8 mouse cellular contexts compared by ENCODE assay signal in the genomic region with DNA sequence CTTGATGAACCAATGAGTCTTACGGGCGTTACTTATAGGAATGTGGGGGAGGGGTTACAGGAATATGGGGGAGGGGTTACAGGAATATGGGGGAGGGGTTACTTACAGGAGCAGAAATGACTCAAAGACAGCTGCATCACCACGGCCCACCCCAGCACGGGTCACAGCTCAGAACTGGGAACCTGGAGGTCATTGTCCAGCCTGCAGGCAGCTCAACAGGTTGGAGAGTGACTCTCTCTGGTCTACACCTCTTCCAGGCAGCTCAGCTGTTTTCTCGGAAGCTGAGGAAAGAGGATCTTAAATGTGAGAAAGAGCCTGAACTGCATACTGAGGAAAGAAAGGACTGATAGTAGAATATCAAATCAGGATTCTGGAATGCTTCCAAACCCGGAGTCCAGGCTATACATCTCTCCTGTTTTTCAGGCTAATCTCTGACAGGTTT. TPM values are rescaled to one million over a fixed set of nuclear protein-coding genes. Genes with fewer than 3 reads are reported as not detected.
DNase-seq lines count a peak whose midpoint lies in the region; ATAC-seq lines count a peak whose summit lies in the region.

No protein-coding gene starts in this region.

- no peaks in the 10 kb centered on the region for H3K27me3 ChIP-seq in lung, embryonic 16.5 days (ENCODE audit: control insufficient read depth, insufficient read depth, low read depth, low read length)
- no peaks in the 10 kb centered on the region for H3K27me3 ChIP-seq in heart, embryonic 16.5 days (ENCODE audit: control insufficient read depth, insufficient read depth, low read length)
- no peaks in the 10 kb centered on the region for H3K27me3 ChIP-seq in limb, embryonic 13.5 days
- no peaks in the 10 kb centered on the region for H3K27me3 ChIP-seq in neural tube, embryonic 14.5 days (ENCODE audit: control insufficient read depth, insufficient read depth, low read length)

- peaks cover 5% of the 10 kb centered on the region; the same call in 1 of the 2 replicates for H3K4me1 ChIP-seq in lung, embryonic 16.5 days (replicated peaks; ENCODE audit: control insufficient read depth, insufficient read depth, low read length)
- H3K4me1 ChIP-seq in heart, embryonic 16.5 days (ENCODE audit: control insufficient read depth, insufficient read depth, low read length), result peaks cover 10% of the 10 kb centered on the region
- H3K4me1 ChIP-seq in limb, embryonic 13.5 days, result peaks cover 6% of the 10 kb centered on the region; the same call in 1 of the 2 replicates
- H3K4me1 ChIP-seq in neural tube, embryonic 14.5 days (ENCODE audit: control insufficient read depth, insufficient read depth, low read length), result no peaks in the 10 kb centered on the region; the same call in 1 of the 2 replicates

- no peaks in the 10 kb centered on the region for H3K36me3 ChIP-seq in lung, embryonic 16.5 days (ENCODE audit: control insufficient read depth, insufficient read depth, low read length)
- no peaks in the 10 kb centered on the region for H3K36me3 ChIP-seq in heart, embryonic 16.5 days (ENCODE audit: control insufficient read depth, insufficient read depth)
- H3K36me3 ChIP-seq in limb, embryonic 13.5 days, result no peaks in the 10 kb centered on the region
- no peaks in the 10 kb centered on the region for H3K36me3 ChIP-seq in neural tube, embryonic 14.5 days (ENCODE audit: control insufficient read depth, insufficient read depth, low read length)

- H3K27ac ChIP-seq in lung, embryonic 16.5 days (ENCODE audit: low read length), result peak overlapping the region; percentile 74
- peak overlapping the region; percentile 87 for H3K27ac ChIP-seq in heart, embryonic 16.5 days (ENCODE audit: low read length)
- H3K27ac ChIP-seq in limb, embryonic 13.5 days, result peak overlapping the region; percentile 89
- H3K27ac ChIP-seq in neural tube, embryonic 14.5 days (ENCODE audit: low read depth, low read length), result peak overlapping the region; percentile 85

- no peak for DNase-seq in lung, postnatal 25 days (ENCODE audit: low spot score)
- DNase-seq in cerebellum, postnatal 25 days, result peak; percentile 34 to 43
- no peak for DNase-seq in urinary bladder, postnatal 4 days (ENCODE audit: low spot score in 2 of 2)

- H3K9me3 ChIP-seq in lung, embryonic 16.5 days (ENCODE audit: control insufficient read depth, low read length), result no peaks in the 10 kb centered on the region
- no peaks in the 10 kb centered on the region for H3K9me3 ChIP-seq in heart, embryonic 16.5 days (replicated peaks; ENCODE audit: control insufficient read depth, low read length)
- no peaks in the 10 kb centered on the region for H3K9me3 ChIP-seq in limb, embryonic 13.5 days
- H3K9me3 ChIP-seq in neural tube, embryonic 14.5 days (ENCODE audit: control insufficient read depth, low read length), result no peaks in the 10 kb centered on the region

- no peak for ATAC-seq in lung, embryonic 16.5 days (ENCODE audit: low read depth)
- no peak; the same call in 1 of the 2 replicates for ATAC-seq in heart, embryonic 16.5 days (replicated peaks; ENCODE audit: extremely low read depth, insufficient read depth, low FRiP score)
- no peak for ATAC-seq in limb, embryonic 13.5 days (ENCODE audit: low FRiP score, low read depth)
- no peak for ATAC-seq in neural tube, embryonic 14.5 days (ENCODE audit: low read depth)
- ATAC-seq in megakaryocyte-erythroid progenitor cell, adult 5-6 weeks (replicated peaks; ENCODE audit: low FRiP score, low TSS enrichment, poor library complexity, severe bottlenecking), result no peak

- peak overlapping the region; percentile 67 for H3K9ac ChIP-seq in lung, embryonic 16.5 days (ENCODE audit: low read length)
- H3K9ac ChIP-seq in heart, embryonic 16.5 days (ENCODE audit: low read length), result peak overlapping the region; percentile 81
- H3K9ac ChIP-seq in limb, embryonic 13.5 days, result peak overlapping the region; percentile 62
- H3K9ac ChIP-seq in neural tube, embryonic 14.5 days (replicated peaks; ENCODE audit: low read depth, low read length), result peak overlapping the region; percentile 52

- H3K4me2 ChIP-seq in lung, embryonic 16.5 days (ENCODE audit: low read depth, low read length), result peak overlapping the region; percentile 69
- peak overlapping the region; percentile 84 for H3K4me2 ChIP-seq in heart, embryonic 16.5 days (ENCODE audit: low read depth, low read length)
- peak overlapping the region; percentile 64 for H3K4me2 ChIP-seq in limb, embryonic 13.5 days (replicated peaks)
- peak overlapping the region; percentile 66 for H3K4me2 ChIP-seq in neural tube, embryonic 14.5 days (ENCODE audit: low read depth, low read length)

- 3% methylated on average over 6 of the region's 6 CpGs for WGBS in lung, embryonic 16.5 days
- WGBS in heart, embryonic 16.5 days, result 9% methylated on average over 6 of the region's 6 CpGs
- whole genome bisulfite sequencing in limb, embryonic 13.5 days, result 15% methylated on average over 6 of the region's 6 CpGs
- WGBS in neural tube, embryonic 14.5 days, result 26% methylated on average over 6 of the region's 6 CpGs

- H3K4me3 ChIP-seq in lung, embryonic 16.5 days (ENCODE audit: low read length), result peak overlapping the region; percentile 39
- peak overlapping the region; percentile 53 for H3K4me3 ChIP-seq in heart, embryonic 16.5 days (ENCODE audit: low read length)
- H3K4me3 ChIP-seq in limb, embryonic 13.5 days, result peak overlapping the region; percentile 41
- H3K4me3 ChIP-seq in neural tube, embryonic 14.5 days (ENCODE audit: low read depth, low read length), result peak overlapping the region; percentile 31

RNA-seq across cellular contexts. Expression of gene Tex14, which starts 16.9 kb away (rescaled TPM):
- polyA plus RNA-seq in lung, embryonic 16.5 days (2015; fragmentation: Nextera tagmentation; extraction: Ambion mirVana), result 0.52 and 0.62 TPM in 2 replicates
- 0.06 and 0.42 TPM in 2 replicates for polyA plus RNA-seq in heart, embryonic 16.5 days (2015; fragmentation: Nextera tagmentation; extraction: Ambion mirVana)
- 0.93 and 1.3 TPM in 2 replicates for polyA plus RNA-seq in limb, embryonic 13.5 days (2015; fragmentation: Nextera tagmentation; extraction: Ambion mirVana)
- 0.51 and 0.64 TPM in 2 replicates for polyA plus RNA-seq in neural tube, embryonic 14.5 days (2014; fragmentation: Nextera tagmentation; extraction: Ambion mirVana)
- 0.45 TPM in 1 of 2 replicates, not detected in the other for total RNA-seq in megakaryocyte-erythroid progenitor cell, adult 5-6 weeks (2014; fragmentation: Nextera tagmentation)
- total RNA-seq in megakaryocyte-erythroid progenitor cell, adult 5-6 weeks (2017), result not detected in 2 replicates

RNA-seq across cellular contexts. Expression of gene Rad51c, which starts 17.0 kb away (rescaled TPM):
- 8.4 and 9.4 TPM in 2 replicates for polyA plus RNA-seq in lung, embryonic 16.5 days (2015; fragmentation: Nextera tagmentation; extraction: Ambion mirVana)
- 9.2 and 10.1 TPM in 2 replicates for polyA plus RNA-seq in heart, embryonic 16.5 days (2015; fragmentation: Nextera tagmentation; extraction: Ambion mirVana)
- polyA plus RNA-seq in limb, embryonic 13.5 days (2015; fragmentation: Nextera tagmentation; extraction: Ambion mirVana), result 10.0 and 10.2 TPM in 2 replicates
- polyA plus RNA-seq in neural tube, embryonic 14.5 days (2014; fragmentation: Nextera tagmentation; extraction: Ambion mirVana), result 4.9 and 6.0 TPM in 2 replicates
- 1.3 and 1.9 TPM in 2 replicates for total RNA-seq in megakaryocyte-erythroid progenitor cell, adult 5-6 weeks (2014; fragmentation: Nextera tagmentation)
- 0.72 and 12.6 TPM in 2 replicates for total RNA-seq in megakaryocyte-erythroid progenitor cell, adult 5-6 weeks (2017)

Comparison
In these comparisons a context has a peak if more than half of its experiments do, and no peak if none do; other contexts are left out.
1. DNase-seq: peak in cerebellum, postnatal 25 days (2 of 2); none in lung, postnatal 25 days (single experiment) and urinary bladder, postnatal 4 days (0 of 2).
2. Peak in every context shown above with its lines, with median percentiles within 50 percentile points of each other: H3K27ac ChIP-seq, H3K4me2 ChIP-seq, H3K4me3 ChIP-seq and H3K9ac ChIP-seq.